Mouse (Mus musculus) C2C12 (cell line): ENCODE data around the gene Rrh. TPM values are rescaled to one million over a fixed set of nuclear protein-coding genes. Genes with fewer than 3 reads are reported as not detected.

Source experiments
- H3K27me3 ChIP-seq: one replicate; pipeline ENCODE4 v1.6.1; 2011; ENCODE audit not compliant: control insufficient read depth, insufficient read depth, insufficient read length
- H3K36me3 ChIP-seq: one replicate; pipeline ENCODE4 v1.6.1; 2011; ENCODE audit not compliant: control insufficient read depth, insufficient read depth
- H3K4me3 ChIP-seq: one replicate; pipeline ENCODE4 v1.5.1; 2011; ENCODE audit warnings: mild to moderate bottlenecking, control low read depth; ENCODE audit not compliant: poor library complexity, insufficient read depth, severe bottlenecking
- H3K79me2 ChIP-seq: one replicate; pipeline ENCODE4 v1.6.1; 2011; ENCODE audit not compliant: control insufficient read depth, insufficient read depth
- H3K79me3 ChIP-seq: one replicate; pipeline ENCODE4 v1.6.1; 2011; ENCODE audit warnings: low read depth, control low read depth
- H3ac ChIP-seq: one replicate; pipeline ENCODE3; 2011; ENCODE audit warnings: low read depth; ENCODE audit not compliant: control insufficient read depth, insufficient read length
- CEBPB ChIP-seq: IDR thresholded peaks from one replicate; pipeline ENCODE4 v1.6.1; 2011; ENCODE audit warnings: low read depth, mild to moderate bottlenecking, control low read depth, moderate library complexity
- CTCF ChIP-seq: IDR thresholded peaks from one replicate; pipeline ENCODE4 v1.5.1; 2011; ENCODE audit not compliant: control insufficient read depth, insufficient read depth, insufficient read length
- FOSL1 ChIP-seq: IDR thresholded peaks from one replicate; pipeline ENCODE4 v1.8.0; 2011; ENCODE audit warnings: mild to moderate bottlenecking, low read length; ENCODE audit not compliant: poor library complexity, insufficient read depth, severe bottlenecking
- MAX ChIP-seq: IDR thresholded peaks from one replicate; pipeline ENCODE4 v1.6.1; 2011; ENCODE audit warnings: mild to moderate bottlenecking, control low read depth
- MYOD1 ChIP-seq: IDR thresholded peaks from one replicate; pipeline ENCODE4 v1.6.1; 2011; ENCODE audit warnings: low read depth; ENCODE audit not compliant: control insufficient read depth, insufficient read length
- MYOG ChIP-seq: IDR thresholded peaks from one replicate; pipeline ENCODE4 v1.6.1; 2011; ENCODE audit not compliant: control insufficient read depth, insufficient read length; ENCODE audit errors: extremely low read depth
- USF1 ChIP-seq: IDR thresholded peaks from one replicate; pipeline ENCODE4 v1.6.1; 2011; ENCODE audit warnings: low read depth, mild to moderate bottlenecking, control low read depth, moderate library complexity
- polyA plus RNA-seq: library from polyadenylated mRNA; unstranded; fragments of >200 nt; fragmentation: generic; extraction: Trizol; gene quantifications from one replicate; pipeline ENCODE4 v1.2.1, GENCODE M21; 2012; ENCODE audit warnings: missing spikeins

Rrh gene
- polyA plus RNA-seq, 1 experiment, result 0.04 TPM

GRCm38 (mm10) chr3:129820847-129821246, 1.5 kb downstream of the Rrh start:
- peaks cover 31% of the 10 kb centered on the region for H3K36me3 ChIP-seq
- TF ChIP-seq MYOD1 (no peak), CTCF (no peak), MAX (no peak), USF1 (no peak), CEBPB (no peak), FOSL1 (no peak), MYOG (no peak)

GRCm38 (mm10) chr3:129803765-129804164, 18.6 kb downstream of the Rrh start, which contains the start of gene Lrit3:
Lrit3 (minus strand) TSS chr3:129804030.
- H3K36me3 ChIP-seq, result no peaks in the 10 kb centered on the region
- no peaks in the 10 kb centered on the region for H3K79me3 ChIP-seq
- no peaks in the 10 kb centered on the region for H3K79me2 ChIP-seq
- TF ChIP-seq FOSL1 (no peak), USF1 (no peak), CTCF (no peak), CEBPB (no peak)
- no peak within 1 kb of the TSS for H3K4me3 ChIP-seq
- H3ac ChIP-seq, result no peak within 1 kb of the TSS
- no peaks in the 10 kb centered on the region for H3K27me3 ChIP-seq

More at GRCm38 (mm10) chr3:129820847-129821246, 1.5 kb downstream of the Rrh start:
- H3K27me3 ChIP-seq, result no peaks in the 10 kb centered on the region
- H3K79me3 ChIP-seq, result peaks cover 2% of the 10 kb centered on the region
- H3ac ChIP-seq, result no peak overlapping the region
- H3K79me2 ChIP-seq, result peaks cover under 1% of the 10 kb centered on the region
- no peak overlapping the region for H3K4me3 ChIP-seq

- Histone ChIP-seq H3K79me2 (no peaks in the 10 kb centered on the region), H3K79me3 (no peaks in the 10 kb centered on the region), H3K36me3 (no peaks in the 10 kb centered on the region), H3K27me3 (no peaks in the 10 kb centered on the region), H3ac (no peak overlapping the region), H3K4me3 (no peak overlapping the region)
- TF ChIP-seq MYOG, result no peak
- TF ChIP-seq MAX, result no peak
- TF ChIP-seq MYOD1, result no peak
- no peak for TF ChIP-seq CEBPB
- no peak for TF ChIP-seq CTCF
- TF ChIP-seq USF1, result no peak
- no peak for TF ChIP-seq FOSL1
These were observed 23.4 kb downstream of the Rrh start for GRCm38 (mm10) chr3:129799011-129799410.

- Histone ChIP-seq H3K4me3 (no peak overlapping the region), H3ac (no peak overlapping the region), H3K79me2 (no peaks in the 10 kb centered on the region), H3K36me3 (no peaks in the 10 kb centered on the region), H3K79me3 (no peaks in the 10 kb centered on the region), H3K27me3 (no peaks in the 10 kb centered on the region)
- no peak for TF ChIP-seq MAX
- TF ChIP-seq CTCF, result no peak
- TF ChIP-seq MYOG, result no peak
- no peak for TF ChIP-seq USF1
- TF ChIP-seq MYOD1, result no peak
- TF ChIP-seq CEBPB, result no peak
- no peak for TF ChIP-seq FOSL1
These were observed 23.8 kb downstream of the Rrh start for GRCm38 (mm10) chr3:129798551-129798950.

GRCm38 (mm10) chr3:129797341-129797740, 25.0 kb downstream of the Rrh start:
- Histone ChIP-seq H3ac (no peak overlapping the region), H3K4me3 (no peak overlapping the region), H3K27me3 (peaks cover 7% of the 10 kb centered on the region), H3K79me3 (no peaks in the 10 kb centered on the region), H3K79me2 (no peaks in the 10 kb centered on the region), H3K36me3 (no peaks in the 10 kb centered on the region)
- TF ChIP-seq CTCF (no peak), MYOG (no peak), MAX (no peak), FOSL1 (no peak), USF1 (no peak), MYOD1 (no peak), CEBPB (no peak)

- H3K36me3 ChIP-seq, result no peaks in the 10 kb centered on the region
- TF ChIP-seq USF1 (no peak), MYOD1 (no peak), CTCF (no peak), CEBPB (no peak), MYOG (no peak)
- no peak overlapping the region for H3ac ChIP-seq
- H3K79me3 ChIP-seq, result no peaks in the 10 kb centered on the region
- H3K27me3 ChIP-seq, result peaks cover 7% of the 10 kb centered on the region
- H3K4me3 ChIP-seq, result no peak overlapping the region
- H3K79me2 ChIP-seq, result no peaks in the 10 kb centered on the region
These were observed 28.6 kb downstream of the Rrh start for GRCm38 (mm10) chr3:129793801-129794200.
